14 mouse cellular contexts compared by ENCODE assay signal in genomic region chr2:26906431-26906830, GRCm38 (mm10).
"Had no signal": no experiment of that assay in that cellular context is flagged by ENCODE, and none has a peak within 500 bp of the region (broad histone marks: within the 10 kb centered on the region; RNA-seq: fewer than 3 reads in every experiment).

No protein-coding gene starts in this region.

- H3K9ac ChIP-seq: forebrain, embryonic 15.5 days; forebrain, postnatal 0 days; heart, embryonic 12.5 days; hindbrain, embryonic 15.5 days; kidney, embryonic 15.5 days; limb, embryonic 15.5 days had no signal

- H3K9me3 ChIP-seq: forebrain, embryonic 15.5 days; heart, embryonic 10.5 days; heart, embryonic 12.5 days; hindbrain, embryonic 15.5 days; kidney, embryonic 15.5 days; limb, embryonic 13.5 days; limb, embryonic 15.5 days had no signal

- H3K27me3 ChIP-seq: forebrain, embryonic 15.5 days; heart, embryonic 12.5 days; hindbrain, embryonic 15.5 days; kidney, embryonic 15.5 days; limb, embryonic 13.5 days; limb, embryonic 15.5 days had no signal

- H3K4me3 ChIP-seq: forebrain, embryonic 15.5 days; heart, embryonic 10.5 days; heart, embryonic 12.5 days; hindbrain, embryonic 15.5 days; kidney, embryonic 15.5 days; limb, embryonic 13.5 days; limb, embryonic 15.5 days had no signal

- H3K4me2 ChIP-seq: forebrain, embryonic 15.5 days; heart, embryonic 12.5 days; hindbrain, embryonic 15.5 days; kidney, embryonic 15.5 days; limb, embryonic 13.5 days; limb, embryonic 15.5 days had no signal

- ATAC-seq: forebrain, embryonic 15.5 days; forebrain, postnatal 0 days; hindbrain, postnatal 0 days; intestine, embryonic 16.5 days had no signal

- DNase-seq: forebrain, postnatal 0 days; heart, postnatal 36 days; layer of hippocampus, adult 9-11 months; layer of hippocampus, postnatal 36 days had no signal

- H3K27ac ChIP-seq: forebrain, embryonic 15.5 days; heart, embryonic 10.5 days; hindbrain, embryonic 15.5 days; hindbrain, postnatal 0 days; kidney, embryonic 15.5 days; kidney, postnatal 0 days; limb, embryonic 13.5 days; limb, embryonic 15.5 days had no signal
